Mouse (Mus musculus): ENCODE results near the gene Cfc1. TPM values are rescaled to one million over a fixed set of nuclear protein-coding genes. Genes with fewer than 3 reads are reported as not detected.
A peak's percentile ranks its signal among the peaks of the same experiment; 100 is the strongest.

The Cfc1 gene
- total RNA-seq, 2 experiments from 2014 or later, result not detected

DNA sequence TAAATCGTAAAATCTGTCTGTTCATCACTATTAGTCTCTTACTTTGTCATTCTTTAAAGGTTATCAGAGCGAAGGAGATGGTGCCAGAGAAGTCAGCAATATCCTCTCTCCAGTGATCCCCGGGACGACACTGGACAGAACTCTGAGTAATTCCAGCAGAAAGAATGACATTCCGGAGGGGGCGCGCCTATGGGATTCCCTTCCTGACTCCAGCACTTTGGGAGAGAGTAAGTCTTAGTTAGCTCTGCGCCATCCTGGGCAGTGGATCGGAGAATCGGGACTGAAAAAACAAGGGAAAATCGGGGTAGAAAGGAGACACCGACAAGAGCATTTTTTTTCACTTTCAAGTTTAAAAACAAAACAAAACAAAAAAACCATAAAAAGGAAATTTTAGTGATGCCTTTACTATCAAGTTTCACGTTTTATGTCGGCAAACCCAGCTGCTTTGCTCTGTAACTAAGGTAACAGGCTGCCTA is 881 bp downstream of the Cfc1 start:
- no peak for DNase-seq (ENCODE audit: extremely low spot score in 1 of 2, low spot score in 2 of 2)
- intact Hi-C loops (cut with DNase I), result no loop called here

DNA sequence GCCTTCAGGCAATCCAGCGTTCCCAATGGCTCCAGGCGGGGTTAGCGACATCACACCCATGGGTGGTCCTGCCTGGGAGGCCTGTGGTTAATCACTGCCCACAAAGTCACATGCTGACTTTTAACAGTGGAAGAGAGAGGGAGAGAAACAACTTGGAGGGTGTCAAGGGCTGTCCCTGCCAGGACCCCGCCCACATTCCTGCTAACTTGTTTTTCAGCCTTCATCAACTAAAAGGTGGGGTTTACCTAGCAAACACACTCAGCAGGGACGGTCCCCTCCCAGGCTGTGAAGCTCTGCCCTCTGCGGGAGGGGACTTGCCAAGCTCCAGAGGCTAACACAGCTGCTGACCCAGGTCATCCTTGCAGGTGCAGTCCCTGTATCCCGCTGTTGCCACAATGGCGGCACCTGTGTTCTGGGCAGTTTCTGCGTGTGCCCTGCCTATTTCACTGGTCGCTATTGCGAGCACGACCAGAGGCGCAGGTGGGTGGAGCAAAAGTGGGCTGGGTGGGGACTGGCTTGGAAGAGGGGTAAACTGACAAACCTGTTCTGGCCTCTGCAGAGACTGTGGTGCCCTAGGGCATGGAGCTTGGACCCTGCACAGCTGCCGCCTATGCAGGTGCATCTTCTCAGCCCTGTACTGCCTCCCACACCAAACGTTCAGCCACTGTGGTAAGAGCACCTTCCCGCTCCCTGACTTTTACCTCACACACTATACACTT is 1.5 kb downstream of the Cfc1 start:
- no peak for DNase-seq (ENCODE audit: extremely low spot score in 1 of 2, low spot score in 2 of 2)
- intact Hi-C loops (cut with DNase I), result no loop called here

DNA sequence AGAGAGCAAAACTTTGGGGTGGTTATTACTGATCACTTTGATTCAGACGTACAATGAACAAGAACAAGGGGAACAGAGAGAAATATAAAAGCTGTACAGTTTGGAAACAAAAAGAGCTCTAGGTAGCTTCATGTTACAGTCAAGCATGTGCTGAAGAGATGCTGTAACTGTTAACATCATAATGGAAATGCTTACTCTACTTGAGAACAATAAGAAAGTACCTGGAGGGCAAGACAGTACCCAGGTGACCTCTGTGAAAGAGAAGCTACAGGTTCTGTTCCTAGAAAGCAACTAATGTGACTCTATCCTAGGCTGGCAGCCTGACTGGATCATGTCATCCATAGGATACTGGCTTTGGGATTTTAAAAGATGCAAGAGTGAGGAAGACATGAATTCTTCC is 11.6 kb downstream of the Cfc1 start:
- intact Hi-C loops (cut with DNase I), result no loop called here
- no peak for DNase-seq (ENCODE audit: extremely low spot score in 1 of 2, low spot score in 2 of 2)

DNA sequence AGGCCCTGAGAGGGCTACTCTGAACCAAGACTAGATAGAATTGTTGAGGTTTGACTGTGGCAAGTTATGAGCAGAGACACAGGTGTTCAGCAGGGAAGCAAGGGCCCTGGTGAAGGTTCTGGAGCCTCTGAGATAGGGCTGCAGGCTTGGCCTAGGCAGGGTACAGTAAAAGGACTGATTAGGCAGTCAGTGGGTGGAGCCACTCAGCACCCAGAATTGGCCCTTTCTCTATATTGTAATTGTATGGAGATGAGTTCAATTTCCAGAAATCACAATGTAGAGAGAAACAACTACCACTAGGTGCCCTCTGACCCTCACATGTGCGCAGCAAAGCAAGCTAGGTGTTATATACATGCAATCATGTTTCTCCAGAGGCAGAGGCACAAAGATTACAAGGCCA is 18.2 kb downstream of the Cfc1 start:
- intact Hi-C loops (cut with DNase I), result loop anchor here (5.0 kb wide), 1 partner anchor 51 kb away; no protein-coding TSS in a partner anchor
- no peak for DNase-seq (ENCODE audit: extremely low spot score in 1 of 2, low spot score in 2 of 2)

DNA sequence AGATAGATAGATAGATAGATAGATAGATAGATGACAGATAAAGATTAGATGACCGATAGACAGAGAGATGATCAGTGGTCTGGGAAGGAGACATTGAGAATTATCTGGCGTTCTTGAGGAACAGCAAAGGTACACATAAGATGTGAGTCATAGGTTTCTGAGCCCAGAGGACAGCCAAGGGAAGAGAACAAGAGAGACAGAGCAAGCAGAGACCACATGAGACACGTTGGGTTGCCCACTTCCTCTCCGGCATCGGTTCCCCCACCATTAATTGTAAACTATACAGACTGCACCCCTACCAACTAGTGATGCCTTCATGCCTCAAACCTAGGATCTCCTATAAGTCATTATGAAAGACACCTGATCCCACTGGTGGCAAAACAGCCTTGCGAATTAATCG is 18.8 kb downstream of the Cfc1 start:
- DNase-seq (ENCODE audit: extremely low spot score in 1 of 2, low spot score in 2 of 2), result no peak
- intact Hi-C loops (cut with DNase I), result loop anchor here (5.0 kb wide), 1 partner anchor 52 kb away; no protein-coding TSS in a partner anchor

DNA sequence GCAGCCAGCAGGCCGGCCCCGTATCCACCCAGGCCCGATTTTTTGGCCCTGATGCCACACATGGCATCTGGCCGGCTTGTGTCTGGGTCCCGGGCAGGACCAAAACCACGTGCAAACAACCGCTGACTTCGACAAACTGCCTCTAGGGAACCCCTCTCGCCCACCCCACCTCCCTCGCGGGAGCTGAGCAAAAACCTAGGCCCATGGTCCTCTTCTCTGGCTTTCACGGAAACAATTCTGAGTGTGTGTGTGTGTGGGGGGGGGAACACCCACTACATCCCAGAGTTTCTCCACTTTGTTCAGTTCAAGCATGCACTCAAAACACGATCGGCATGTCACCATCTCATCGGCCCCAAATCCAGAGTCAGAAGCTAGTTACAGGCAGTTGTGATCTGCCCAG is 25.4 kb downstream of the Cfc1 start, which contains the start of gene Prss40:
Gene Prss40 (minus strand): TSS at position 101 of the 400 bp plus-strand sequence.
- no peak for DNase-seq (ENCODE audit: extremely low spot score in 1 of 2, low spot score in 2 of 2)
- intact Hi-C loops (cut with DNase I), result no loop called here

DNA sequence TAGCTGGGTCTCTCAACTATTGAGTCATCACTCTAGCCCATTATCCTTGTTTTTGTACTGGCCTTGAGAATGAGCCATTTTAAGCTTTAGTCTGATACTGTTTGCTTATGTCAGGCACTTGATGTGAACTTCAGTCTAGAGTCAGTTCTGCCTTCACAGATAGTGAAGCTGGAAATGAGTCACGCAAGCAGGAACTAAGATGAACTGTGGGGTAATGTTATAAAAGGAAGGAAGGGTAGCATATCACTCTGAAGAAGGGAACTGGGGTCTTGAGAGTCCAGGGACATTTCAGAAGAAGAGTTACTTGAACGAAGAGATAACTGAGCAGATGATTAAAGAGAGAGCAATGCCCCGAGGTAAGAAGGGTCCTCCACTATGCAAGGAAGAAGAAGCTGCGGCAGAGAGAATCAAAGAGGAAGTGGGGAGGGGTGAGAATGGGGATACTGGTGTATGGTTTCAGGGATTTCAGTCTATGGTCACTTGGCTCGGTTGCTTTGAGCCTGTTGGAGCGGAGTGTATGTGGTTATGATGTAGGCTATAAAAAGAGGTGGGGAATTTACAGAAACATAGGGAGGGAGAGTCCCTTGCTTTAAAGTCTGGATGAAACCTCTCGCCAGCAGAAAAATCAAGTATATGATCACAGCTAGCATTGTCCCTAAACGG is 29.1 kb downstream of the Cfc1 start:
- intact Hi-C loops (cut with DNase I), result no loop called here
- no peak for DNase-seq (ENCODE audit: extremely low spot score in 1 of 2, low spot score in 2 of 2)

DNA sequence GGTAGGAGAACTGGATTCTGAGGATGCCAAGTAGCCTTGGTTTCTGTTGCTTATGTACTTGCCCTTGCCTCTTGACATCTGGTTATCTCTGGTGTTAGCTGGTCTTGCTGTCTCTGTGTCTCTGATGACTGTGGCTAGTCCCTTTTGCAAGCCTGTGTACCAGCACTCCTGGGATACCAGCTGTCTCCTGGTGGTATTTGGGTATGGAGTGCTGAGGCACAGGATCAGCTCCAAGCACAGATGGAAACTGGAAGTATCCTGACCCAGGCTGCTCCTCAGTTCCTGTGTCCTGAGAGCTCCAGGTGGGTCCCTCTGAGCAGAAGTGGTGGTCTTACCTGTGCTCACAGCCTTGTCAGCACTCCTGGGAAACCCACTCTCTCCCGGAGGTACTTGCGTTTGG is 32.7 kb downstream of the Cfc1 start:
- intact Hi-C loops (cut with DNase I), result no loop called here

DNA sequence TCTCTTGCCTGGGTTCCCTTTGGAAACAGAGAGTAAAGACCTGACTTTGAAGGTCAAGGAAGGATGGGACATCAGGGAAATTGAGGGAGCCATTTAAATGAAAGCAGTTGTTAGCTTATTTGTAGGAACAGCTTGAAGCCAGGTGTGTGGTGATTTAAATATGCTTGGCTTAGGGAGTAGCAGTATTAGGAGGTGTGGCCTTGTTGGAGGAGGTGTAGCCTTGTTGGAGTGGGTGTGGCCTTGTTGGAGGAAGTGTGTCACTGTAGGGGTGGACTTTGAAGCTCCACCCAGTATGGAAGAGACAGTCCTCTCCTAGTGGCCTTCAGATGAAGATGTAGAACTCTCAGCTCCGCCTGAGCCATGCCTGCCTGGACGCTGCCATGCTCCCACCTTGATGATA is 34.4 kb downstream of the Cfc1 start:
- no peak for DNase-seq (ENCODE audit: extremely low spot score in 1 of 2, low spot score in 2 of 2)
- intact Hi-C loops (cut with DNase I), result no loop called here

More for the DNA sequence above, 32.7 kb downstream of the Cfc1 start:
- DNase-seq (ENCODE audit: extremely low spot score in 1 of 2, low spot score in 2 of 2), result no peak

DNA sequence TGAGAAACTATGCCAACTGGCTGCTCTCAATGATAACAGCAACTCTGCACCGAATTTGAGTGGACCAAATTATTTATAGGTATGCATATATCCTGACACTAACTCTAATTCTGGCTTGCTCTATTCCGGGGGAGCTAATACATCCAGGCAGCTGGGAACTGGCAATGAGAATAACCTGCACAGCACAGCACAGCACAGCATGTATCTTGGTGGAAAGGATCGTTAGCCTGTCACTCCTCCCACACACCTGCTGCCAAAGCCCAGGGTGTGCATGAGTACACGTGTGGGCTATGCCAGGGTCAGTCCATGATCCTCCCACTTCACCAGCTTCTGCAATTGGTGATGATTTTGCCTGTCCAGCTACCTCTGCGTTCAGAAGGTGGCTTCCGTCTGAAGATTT is 36.0 kb downstream of the Cfc1 start:
- intact Hi-C loops (cut with DNase I), result no loop called here
- no peak for DNase-seq (ENCODE audit: extremely low spot score in 1 of 2, low spot score in 2 of 2)

DNA sequence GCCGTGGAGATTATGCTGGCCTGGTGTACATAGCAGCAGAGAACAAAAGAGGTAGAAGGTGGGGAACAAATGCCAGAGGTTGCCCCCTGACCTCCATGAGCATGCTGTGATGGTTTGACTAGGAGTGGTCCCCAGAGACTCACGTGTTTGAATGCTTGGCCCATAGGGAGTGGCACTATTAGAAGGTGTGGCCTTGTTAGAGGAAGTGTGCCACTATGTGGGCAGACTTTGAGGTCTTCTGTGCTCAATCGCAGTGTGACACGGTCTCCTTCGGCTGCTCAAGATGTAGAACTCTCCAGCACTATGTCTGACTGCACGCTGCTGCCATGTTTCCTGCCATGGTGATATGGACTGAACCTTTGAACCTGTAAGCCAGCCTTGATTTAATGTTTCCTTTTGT is 37.8 kb downstream of the Cfc1 start:
- no peak for DNase-seq (ENCODE audit: extremely low spot score in 1 of 2, low spot score in 2 of 2)
- intact Hi-C loops (cut with DNase I), result no loop called here

DNA sequence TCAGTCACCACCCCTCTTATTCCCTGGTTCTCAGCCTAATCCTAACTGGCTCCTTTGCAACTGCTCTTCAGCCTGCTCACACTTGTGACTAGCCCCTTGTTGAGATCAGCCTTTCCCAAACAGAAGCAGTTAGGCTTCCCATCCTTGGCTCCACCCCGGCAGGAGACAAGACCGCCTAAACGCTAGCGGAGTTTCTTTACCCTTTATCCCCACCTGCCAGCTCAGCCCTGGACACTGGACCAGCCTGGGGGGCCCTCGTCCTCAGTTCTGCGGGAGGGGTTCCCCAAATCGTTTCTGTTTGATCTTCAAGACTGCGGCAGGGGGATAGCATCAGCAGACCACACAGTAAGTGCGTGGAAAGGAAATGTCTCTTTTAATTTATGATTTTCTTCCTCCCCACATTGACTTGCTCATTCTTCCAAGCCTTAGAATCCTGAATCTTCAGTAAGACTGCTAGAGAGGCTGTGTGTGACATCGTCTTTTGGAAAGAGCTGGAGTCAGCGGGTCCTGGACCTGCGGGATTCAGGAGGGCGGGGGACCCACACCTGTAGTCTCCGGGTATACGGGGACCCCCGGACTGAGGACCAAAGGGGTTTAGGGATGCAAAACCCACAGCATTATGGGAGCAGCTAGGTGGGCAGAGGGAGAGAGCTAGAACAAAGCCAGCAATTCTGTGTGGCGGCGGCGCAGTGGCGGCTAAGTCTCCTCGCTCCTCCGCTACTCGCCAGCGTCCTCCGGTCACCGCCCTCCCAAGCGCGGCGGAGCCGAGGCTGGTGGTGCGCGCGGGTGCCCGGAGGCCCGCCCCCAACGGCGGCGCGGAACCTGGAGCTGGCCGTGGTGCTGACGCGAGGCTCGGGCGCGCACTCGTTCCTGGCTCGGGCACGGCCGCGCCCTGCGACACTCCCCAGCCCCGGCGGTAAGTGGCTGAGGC is 43.7 kb downstream of the Cfc1 start, which contains the start of gene Amer3:
Gene Amer3 (plus strand): TSS at position 807 of the 931 bp plus-strand sequence.
- intact Hi-C loops (cut with DNase I), result no loop called here
- peak; percentile 75 to 89 for DNase-seq (ENCODE audit: extremely low spot score in 1 of 2, low spot score in 2 of 2)

DNA sequence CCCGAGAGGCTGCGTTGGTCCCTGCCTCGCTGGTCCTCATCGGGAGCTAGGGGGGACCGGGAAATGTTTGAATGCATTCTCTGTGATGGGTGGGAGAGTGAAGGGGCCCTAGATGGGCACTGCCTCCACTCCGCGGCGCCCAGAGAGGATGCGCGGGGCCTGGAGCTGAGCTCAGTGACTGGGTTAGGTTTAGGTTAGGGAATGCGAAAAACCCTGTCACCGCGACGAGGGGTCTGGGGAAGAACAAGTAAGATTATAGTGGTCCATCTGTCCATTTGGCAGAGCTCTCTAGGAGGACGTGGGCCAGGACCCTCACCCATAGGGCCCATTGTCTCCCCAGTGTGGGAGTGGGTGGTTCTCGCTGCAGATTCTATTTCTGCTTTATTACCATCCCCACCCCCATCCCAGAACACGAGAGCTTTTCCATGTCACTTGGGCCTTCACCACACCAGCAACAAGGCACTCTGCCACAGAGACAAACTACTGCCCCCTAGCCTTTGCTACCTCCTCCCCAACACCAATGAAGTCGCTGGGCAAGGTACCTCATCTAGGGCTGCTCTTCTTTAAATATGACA is 44.4 kb downstream of the Cfc1 start:
- no peak for DNase-seq (ENCODE audit: extremely low spot score in 1 of 2, low spot score in 2 of 2)
- intact Hi-C loops (cut with DNase I), result loop anchor here (10.0 kb wide), 1 partner anchor 115 kb away; no protein-coding TSS in a partner anchor

DNA sequence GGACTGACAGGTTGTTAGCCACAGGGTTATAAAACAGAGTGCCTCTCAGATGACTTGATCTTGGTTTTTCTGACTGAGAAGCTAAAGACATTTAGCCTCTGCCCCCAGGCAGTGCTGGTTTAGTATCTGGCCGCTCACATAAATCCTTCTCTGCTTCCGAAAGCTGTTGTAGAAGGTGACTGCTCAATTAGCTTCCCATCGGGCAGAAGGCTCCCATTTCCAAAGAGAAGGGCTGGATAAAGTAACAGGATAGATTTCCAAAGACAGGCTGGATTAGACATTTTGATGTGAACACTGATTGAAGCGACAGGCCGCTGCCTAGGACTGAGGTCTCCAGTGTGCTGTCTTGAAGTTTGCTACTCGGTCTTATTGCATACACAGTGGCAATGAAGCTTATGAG is 46.8 kb downstream of the Cfc1 start:
- no peak for DNase-seq (ENCODE audit: extremely low spot score in 1 of 2, low spot score in 2 of 2)
- intact Hi-C loops (cut with DNase I), result loop anchor here (10.0 kb wide), 1 partner anchor 117 kb away; no protein-coding TSS in a partner anchor

DNA sequence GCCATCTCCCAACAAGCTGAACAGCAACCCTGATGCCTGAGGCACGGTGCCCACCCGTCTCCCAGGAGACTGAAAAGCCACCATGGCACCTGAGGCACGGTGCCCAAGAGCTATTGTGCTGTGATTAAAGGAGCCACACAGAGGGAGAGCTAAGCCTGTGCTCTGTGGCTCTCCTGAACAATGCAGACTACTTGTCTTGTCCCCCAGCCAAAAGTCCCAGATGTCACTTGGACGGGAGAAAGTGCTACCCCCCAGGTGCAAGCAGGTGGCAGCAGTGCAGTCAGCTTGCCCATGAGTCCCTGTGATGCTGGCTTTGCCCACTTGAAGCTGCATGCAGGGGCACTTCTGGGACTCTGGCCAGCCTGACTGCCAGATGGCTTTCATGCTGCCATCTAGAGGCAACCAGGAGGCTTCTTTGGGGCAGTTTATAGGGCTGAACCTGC is 48.4 kb downstream of the Cfc1 start:
- DNase-seq (ENCODE audit: extremely low spot score in 1 of 2, low spot score in 2 of 2), result peak; percentile 65 to 79
- intact Hi-C loops (cut with DNase I), result loop anchor here (10.0 kb wide), 1 partner anchor 119 kb away; no protein-coding TSS in a partner anchor

DNA sequence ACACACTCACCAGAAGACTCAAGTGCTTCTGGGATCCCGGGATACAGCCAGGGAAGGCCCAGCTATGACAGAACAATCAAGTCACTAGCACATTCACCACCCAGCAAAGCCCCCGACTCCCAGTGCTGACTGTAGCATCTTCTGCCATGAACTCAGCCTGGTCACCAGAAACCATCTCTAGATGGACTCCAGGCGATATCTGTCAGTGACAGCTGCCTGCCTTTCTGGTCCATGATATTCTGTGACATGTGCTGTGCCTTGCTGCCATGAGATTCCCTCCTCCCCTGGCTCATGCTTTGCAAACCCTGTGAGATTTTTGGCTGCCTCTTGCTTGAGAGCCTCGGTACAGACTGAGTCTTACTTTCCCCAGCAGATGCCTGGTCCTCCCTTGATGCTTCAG is 49.3 kb downstream of the Cfc1 start:
- DNase-seq (ENCODE audit: extremely low spot score in 1 of 2, low spot score in 2 of 2), result no peak
- intact Hi-C loops (cut with DNase I), result loop anchor here (10.0 kb wide), 1 partner anchor 120 kb away; no protein-coding TSS in a partner anchor

DNA sequence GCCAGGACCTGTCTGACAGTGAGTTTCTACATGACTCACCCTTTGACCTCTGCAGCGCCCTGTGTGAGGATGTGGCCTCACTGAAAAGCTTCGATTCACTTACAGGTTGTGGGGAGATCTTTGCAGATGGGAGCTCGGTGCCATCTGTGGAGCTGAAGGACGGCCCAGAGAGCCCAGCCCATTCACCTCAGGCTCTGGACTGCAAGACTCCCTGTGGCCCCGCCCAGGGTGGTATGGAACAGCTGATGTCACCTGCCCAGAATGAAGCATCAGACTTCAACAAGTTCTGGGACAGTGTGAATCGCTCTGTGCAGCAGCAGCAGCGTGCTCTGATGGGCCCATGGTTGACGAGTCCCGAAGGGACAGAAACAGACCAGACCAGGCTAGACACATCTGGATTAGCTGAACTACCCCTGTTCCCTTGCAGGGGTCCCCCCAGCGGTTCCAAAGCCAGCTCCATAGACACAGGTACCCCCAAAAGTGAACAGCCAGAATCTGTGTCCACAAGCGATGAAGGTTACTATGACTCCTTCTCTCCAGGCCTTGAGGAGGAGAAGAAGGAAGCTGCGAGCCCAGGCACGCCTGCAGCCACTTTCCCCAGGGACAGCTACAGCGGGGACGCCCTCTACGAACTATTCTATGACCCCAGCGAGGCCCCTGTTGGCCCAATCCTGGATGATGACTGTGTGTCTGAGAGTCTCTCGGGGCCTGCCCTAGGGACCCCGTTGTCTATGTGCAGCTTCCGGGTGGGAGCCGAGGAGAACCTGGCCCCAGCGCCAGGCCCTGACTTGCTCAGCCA is 52.0 kb downstream of the Cfc1 start:
- no peak for DNase-seq (ENCODE audit: extremely low spot score in 1 of 2, low spot score in 2 of 2)
- intact Hi-C loops (cut with DNase I), result loop anchor here (10.0 kb wide), 1 partner anchor 123 kb away; no protein-coding TSS in a partner anchor

Data from left cerebral cortex, postnatal 10 days (tissue).